Mouse (Mus musculus) 3T3-L1 (cell line): Measurements from ENCODE around the gene Cdcp1.

ENCODE experiments used
- DNase-seq: peaks from one replicate; pipeline ENCODE4 v3.0.0-alpha.2; 2015; ENCODE audit warnings: low read depth, low spot score

Cdcp1 gene

DNA sequence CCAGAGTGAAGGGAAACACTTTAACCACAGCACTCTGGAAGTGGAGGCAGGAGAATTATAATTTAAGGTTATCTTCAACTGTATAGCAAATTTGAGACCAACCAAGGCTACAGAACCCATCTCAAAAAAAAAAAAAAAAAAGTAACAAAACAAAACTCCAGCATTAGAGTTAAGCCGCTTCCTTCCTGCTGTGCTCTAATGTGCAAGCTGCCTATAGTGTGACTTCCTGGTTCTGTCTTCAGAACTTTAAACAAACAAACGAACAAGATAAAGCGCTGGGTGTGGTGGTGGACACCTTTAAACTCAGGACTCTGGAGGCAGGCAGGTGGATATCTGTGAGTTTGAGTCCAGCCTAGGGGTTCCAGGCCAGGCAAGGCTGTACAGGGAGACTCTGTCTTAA is 63.8 kb downstream of the Cdcp1 start:
- no peak for DNase-seq

DNA sequence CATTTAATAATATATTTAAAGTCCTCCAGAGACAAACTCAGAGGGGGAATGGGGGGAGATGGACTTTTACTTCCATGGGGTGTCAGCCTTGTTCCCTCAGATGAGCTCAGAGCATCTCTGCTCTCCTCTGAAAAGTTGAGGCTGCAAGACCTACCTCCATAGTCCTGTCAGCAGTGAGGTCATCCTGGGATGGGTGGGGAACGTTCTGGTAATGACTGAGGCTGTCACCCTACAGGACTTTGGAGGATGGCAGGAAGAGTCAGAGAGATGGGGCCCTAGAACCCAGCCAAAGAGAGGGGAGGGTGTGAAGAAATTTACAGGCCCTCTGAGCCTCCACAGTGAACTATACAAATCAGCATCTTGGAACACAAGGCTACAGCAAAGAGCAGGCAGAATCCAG is 64.3 kb downstream of the Cdcp1 start:
- no peak for DNase-seq

GRCm38 (mm10) chr9:123150241-123151020 is 65.4 kb downstream of the Cdcp1 start, which contains the start of gene Clec3b:
TSS of gene Clec3b (plus strand) at chr9:123150946.
- DNase-seq = no peak

DNA sequence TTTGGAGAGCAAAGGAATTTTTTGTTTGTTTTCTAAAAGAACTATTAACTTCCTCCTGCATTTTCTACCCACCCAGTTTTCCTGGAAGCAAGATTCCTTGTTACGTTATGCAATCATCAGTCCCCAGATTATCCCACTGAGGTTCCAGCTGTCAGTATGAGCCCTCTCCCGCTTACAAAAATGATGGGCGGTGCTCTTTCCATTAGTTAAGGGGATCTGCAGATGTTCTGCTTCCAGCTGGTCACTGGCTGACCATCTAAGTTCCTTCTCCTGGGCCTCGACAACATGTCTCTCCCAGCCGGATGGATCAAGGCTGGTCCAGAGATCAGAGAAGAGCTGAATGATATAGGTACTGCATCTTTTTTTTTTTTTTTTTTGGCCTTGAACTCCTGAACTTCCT is 67.4 kb downstream of the Cdcp1 start:
- no peak for DNase-seq

GRCm38 (mm10) chr9:123139887-123140614 is 75.8 kb downstream of the Cdcp1 start:
- DNase-seq = no peak

GRCm38 (mm10) chr9:123138891-123139474 is 76.9 kb downstream of the Cdcp1 start:
- peak; percentile 65 for DNase-seq

- peak; percentile 94 for DNase-seq
Observed at GRCm38 (mm10) chr9:123136953-123137682, 78.7 kb downstream of the Cdcp1 start.

- no peak for DNase-seq
Observed at GRCm38 (mm10) chr9:123132994-123133393, 82.8 kb downstream of the Cdcp1 start.

DNA sequence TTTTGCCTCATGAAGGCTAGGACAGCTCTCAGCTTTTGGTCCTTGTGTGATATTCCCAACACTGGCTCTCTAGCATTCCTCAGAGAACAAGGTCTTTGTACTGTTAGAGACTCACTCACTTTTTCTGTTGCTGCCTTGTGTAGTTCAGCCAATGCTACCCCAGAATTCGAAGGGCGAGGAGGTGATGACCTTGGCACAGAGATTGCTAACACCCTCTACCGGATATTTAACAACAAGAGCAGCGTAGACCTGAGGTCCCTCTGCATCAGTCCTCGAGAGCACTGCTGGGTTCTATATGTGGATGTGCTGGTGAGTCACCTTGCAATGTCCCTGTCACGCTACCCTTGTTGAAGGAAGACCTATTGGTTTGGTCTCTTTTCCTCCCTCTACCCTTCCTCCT is 88.2 kb downstream of the Cdcp1 start:
- no peak for DNase-seq

DNA sequence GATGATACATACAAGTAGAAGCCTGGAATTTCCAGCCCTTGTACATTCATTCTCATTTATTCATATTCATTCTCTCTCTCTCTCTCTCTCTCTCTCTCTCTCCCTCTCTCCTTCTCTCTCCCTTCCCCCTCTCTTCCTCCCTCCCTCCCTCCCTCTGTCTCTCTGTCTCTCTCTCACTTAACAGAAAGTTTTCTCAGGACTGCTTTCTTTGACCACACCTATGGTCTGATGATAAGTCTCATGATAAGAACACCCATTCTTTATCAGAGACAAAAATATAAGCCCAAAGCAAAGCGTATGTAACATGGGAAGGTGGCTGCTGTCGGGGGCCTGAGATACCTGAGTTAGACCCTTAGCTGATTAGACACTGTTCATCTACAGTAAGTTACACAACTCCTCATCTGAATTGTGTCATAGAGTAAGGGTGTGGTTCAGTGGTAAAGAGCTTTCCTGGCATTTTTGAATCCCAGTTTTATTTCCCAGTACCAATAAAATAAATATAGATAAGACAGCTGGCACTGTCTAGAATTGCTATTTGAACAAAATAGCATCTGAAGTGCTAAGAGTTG is 91.3 kb downstream of the Cdcp1 start:
- DNase-seq = no peak

- peak; percentile 65 for DNase-seq
Observed at GRCm38 (mm10) chr9:123123571-123124412, 92.0 kb downstream of the Cdcp1 start.

DNA sequence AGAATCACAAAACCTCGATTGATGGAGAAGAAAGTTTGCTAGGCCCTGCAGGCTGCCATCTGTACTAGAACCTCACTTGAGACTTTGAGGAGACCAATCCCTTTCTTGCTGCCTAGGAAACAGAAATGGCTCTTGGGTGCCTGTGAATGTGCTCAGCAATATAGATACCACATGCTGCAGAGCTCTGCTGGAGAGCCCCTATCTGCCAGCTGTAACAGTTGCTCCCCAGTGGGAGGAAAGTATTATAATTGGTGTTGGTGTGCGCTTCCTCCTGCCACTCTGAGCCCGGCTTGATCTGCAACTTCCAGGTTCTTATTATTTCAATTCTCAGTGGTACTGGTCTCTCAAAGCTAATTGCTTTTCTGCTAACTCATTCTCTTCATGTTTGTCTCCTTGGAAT is 92.8 kb downstream of the Cdcp1 start:
- DNase-seq = no peak
